Mouse (Mus musculus) naive thymus-derived CD4-positive, alpha-beta T cell, adult 5 months (primary cell): Measurements from ENCODE around the gene Fis1. TPM values are rescaled to one million over a fixed set of nuclear protein-coding genes. Genes with fewer than 3 reads are reported as not detected.

Experiments used
- polyA plus RNA-seq: library from polyadenylated mRNA; unstranded; fragments of 100-300 nt; shearing (Covaris generic); gene quantifications from one replicate; pipeline ENCODE4 v1.2.1, GENCODE M21; 2017

The Fis1 gene
- polyA plus RNA-seq, result 165 TPM

GRCm38 (mm10) chr5:136953015-136953414 is at the start of gene Fis1:
TSS of gene Fis1 (plus strand) at chr5:136953275.

GRCm38 (mm10) chr5:136907991-136908857 is 44.9 kb upstream of the Fis1 start, which contains the start of gene Ift22:
TSS of gene Ift22 (plus strand) at chr5:136908150.

GRCm38 (mm10) chr5:136966331-136966730 is 13.3 kb downstream of the Fis1 start, which contains the start of gene Cldn15:
TSS of gene Cldn15 (plus strand) at chr5:136966616.

GRCm38 (mm10) chr5:136986695-136987137 is 33.6 kb downstream of the Fis1 start, which contains the start of gene Plod3:
TSS of gene Plod3 (plus strand) at chr5:136987019.

GRCm38 (mm10) chr5:136987934-136988271 is 34.8 kb downstream of the Fis1 start, which contains the start of gene Znhit1:
TSS of gene Znhit1 (minus strand) at chr5:136988021.

Other genes with a start within 250 kb of the Fis1 start
- not detected for gene Col26a1, start 70.1 kb upstream of the Fis1 start, polyA plus RNA-seq
- gene Ift22, start 45.1 kb upstream of the Fis1 start, polyA plus RNA-seq, result 2.0 TPM
- gene Cldn15, start 13.3 kb downstream of the Fis1 start, polyA plus RNA-seq, result not detected
- 7.0 TPM for gene Plod3, start 33.7 kb downstream of the Fis1 start, polyA plus RNA-seq
- 25.7 TPM for gene Znhit1, start 34.7 kb downstream of the Fis1 start, polyA plus RNA-seq
- gene Vgf, start 73.1 kb downstream of the Fis1 start, polyA plus RNA-seq, result not detected
- 31.1 TPM for gene Ap1s1, start 92.9 kb downstream of the Fis1 start, polyA plus RNA-seq
- not detected for gene Serpine1, start 119.0 kb downstream of the Fis1 start, polyA plus RNA-seq
- gene Trim56, start 162.9 kb downstream of the Fis1 start, polyA plus RNA-seq, result 8.8 TPM
- not detected for gene Muc3, start 196.0 kb downstream of the Fis1 start, polyA plus RNA-seq